Mouse (Mus musculus) left cerebral cortex, adult 11 months (tissue): ENCODE results near the gene Cmtm4.
"Not testable (repeated sequence)": the region's sequence is repeated elsewhere in the genome, so short reads cannot be mapped to it uniquely, and the experiment has no call there.

Experiments used
- DNase-seq: peaks from one replicate; pipeline ENCODE4 v3.0.0; 2022; ENCODE audit warnings: low spot score

The Cmtm4 gene

GRCm38 (mm10) chr8:104339229-104339982, 56.2 kb downstream of the Cmtm4 start, which contains the start of gene Cmtm3:
Gene Cmtm3, plus strand, starts transcription at chr8:104339410.
- DNase-seq = no peak

- no peak for DNase-seq
These were observed 57.7 kb downstream of the Cmtm4 start for GRCm38 (mm10) chr8:104337890-104338289.

- DNase-seq = no peak
These were observed 58.8 kb downstream of the Cmtm4 start for GRCm38 (mm10) chr8:104336806-104337205.

DNA sequence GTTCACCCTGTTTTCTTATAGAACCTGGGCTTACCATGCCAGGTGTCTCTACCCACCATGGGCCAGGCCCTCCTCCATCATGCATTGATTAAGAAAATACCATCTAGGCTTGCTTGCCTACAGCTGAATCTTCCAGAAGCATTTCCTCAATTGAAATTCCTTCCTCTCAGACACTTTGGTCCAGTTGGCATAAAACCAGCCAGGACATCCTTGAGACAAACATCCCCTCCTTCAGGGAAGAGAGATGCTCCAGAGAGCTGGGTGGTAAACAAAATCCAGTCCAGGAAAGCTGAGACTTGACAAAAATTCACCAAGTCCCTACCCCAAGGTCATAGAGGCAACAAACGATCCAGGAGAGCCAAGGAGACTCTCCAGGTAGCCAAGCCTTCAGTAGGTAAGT, 61.4 kb downstream of the Cmtm4 start:
- DNase-seq = no peak

GRCm38 (mm10) chr8:104333786-104334185, 61.8 kb downstream of the Cmtm4 start:
- DNase-seq = no peak

- DNase-seq = no peak
These were observed 62.7 kb downstream of the Cmtm4 start for GRCm38 (mm10) chr8:104332665-104333631.

DNA sequence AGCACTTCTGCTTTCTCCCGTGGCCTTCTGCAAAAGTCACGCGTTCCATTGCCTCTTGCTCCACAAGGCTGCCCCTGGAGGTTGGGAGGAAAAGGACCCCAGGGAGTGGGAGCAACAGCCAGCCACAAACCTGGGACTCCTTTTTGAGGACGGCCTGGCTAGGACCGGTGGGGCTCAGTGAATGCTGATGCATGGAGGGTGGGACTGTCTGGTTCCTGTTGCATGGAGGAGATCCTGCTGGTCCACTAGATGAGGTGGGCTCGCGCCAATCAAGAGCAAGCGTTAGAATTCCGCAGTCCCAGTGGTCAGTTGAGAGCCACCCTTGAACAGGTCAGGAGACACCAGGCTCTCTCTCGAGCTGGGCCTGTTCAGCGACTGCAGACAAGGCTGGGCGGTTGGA, 73.7 kb downstream of the Cmtm4 start, which contains the start of gene Cmtm2b:
Cmtm2b (plus strand) TSS at position 301 of the 400 bp plus-strand sequence.
- not testable (repeated sequence) for DNase-seq

DNA sequence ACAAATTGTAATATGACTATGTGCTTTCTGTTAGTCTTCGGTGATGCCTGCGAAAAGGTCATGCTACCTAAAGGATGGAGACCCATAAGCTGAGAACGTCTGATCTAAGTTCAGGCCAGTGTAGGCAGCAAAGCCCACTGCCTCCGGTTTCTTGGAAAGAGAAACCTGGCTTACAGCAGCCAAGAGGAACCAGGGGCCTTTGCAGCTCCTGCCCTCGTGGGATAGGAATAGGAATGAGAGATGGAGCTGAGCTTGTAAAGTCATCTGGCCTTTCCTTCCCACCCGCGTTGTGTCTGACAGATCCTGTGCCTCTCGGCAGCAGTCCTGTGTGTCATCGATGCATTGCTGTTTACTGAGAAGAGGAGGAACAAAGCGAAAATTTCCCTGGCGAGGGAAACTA, 74.3 kb downstream of the Cmtm4 start, which contains the start of gene Gm11020:
Gm11020 (plus strand) TSS at position 301 of the 400 bp plus-strand sequence.
- DNase-seq = not testable (repeated sequence)

- no peak for DNase-seq
These were observed 82.3 kb downstream of the Cmtm4 start for GRCm38 (mm10) chr8:104313311-104313710.

GRCm38 (mm10) chr8:104312023-104312422, 83.6 kb downstream of the Cmtm4 start:
- DNase-seq = not testable (repeated sequence)

- DNase-seq = not testable (repeated sequence)
These were observed 86.0 kb downstream of the Cmtm4 start, which contains the start of the genes Gm45711 and Cmtm1 for GRCm38 (mm10) chr8:104309441-104310155. Gene Gm45711, minus strand, starts transcription at chr8:104310081. Gene Cmtm1, minus strand, starts transcription at chr8:104310145.

DNA sequence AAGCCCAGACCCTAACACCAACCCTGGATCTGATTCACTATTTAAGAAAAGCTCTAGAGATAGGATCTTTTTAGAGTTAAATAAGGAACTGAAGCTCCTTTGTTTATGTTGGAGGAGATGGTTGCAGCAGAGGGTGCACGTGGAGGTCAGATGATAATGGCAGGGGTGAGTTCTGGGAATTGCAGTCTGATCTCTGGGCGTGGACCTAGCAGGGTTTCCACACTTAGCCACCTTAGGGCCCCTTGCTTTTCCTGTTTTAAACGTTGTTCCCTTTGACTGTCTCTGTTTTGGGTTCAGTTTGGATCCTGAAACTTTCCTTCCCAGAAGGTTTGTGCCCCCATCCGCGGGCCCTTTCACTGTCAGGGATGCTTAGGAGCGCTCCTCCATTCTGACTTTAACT, 87.3 kb downstream of the Cmtm4 start:
- not testable (repeated sequence) for DNase-seq

- no peak for DNase-seq
These were observed 90.6 kb downstream of the Cmtm4 start for GRCm38 (mm10) chr8:104304962-104305361.

- DNase-seq = not testable (repeated sequence)
These were observed 93.1 kb downstream of the Cmtm4 start for GRCm38 (mm10) chr8:104302536-104302935.

DNA sequence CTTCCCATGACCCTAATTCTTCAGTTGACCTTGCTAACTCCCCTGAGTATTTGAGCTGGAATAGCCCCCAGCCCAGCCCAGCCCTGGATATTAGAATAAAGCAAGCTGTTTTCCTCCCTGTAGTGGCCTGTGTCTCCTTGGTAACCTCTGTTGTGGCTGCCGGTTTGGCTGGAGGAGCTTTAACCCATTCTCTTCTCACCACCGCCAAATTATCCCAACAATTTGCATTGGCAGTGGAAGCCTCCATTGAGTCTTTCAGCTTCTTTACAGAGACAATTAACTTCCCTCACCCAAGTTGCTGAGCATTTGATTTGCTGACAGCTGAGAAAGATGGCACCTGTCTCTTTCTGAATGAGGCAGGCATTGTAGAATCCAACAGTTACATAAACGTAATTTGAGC, 94.0 kb downstream of the Cmtm4 start:
- not testable (repeated sequence) for DNase-seq
